Mouse (Mus musculus) limb, embryonic 11.5 days (tissue): ENCODE data around the gene Ston2. TPM values are rescaled to one million over a fixed set of nuclear protein-coding genes. Genes with fewer than 3 reads are reported as not detected.

Source experiments
- ATAC-seq: fragments of 200-750 bp; cut with Nextera tagmentation; 2 replicates; pipeline ENCODE4 v1.8.0; 2017; ENCODE audit warnings: low read depth; ENCODE audit not compliant: insufficient number of reproducible peaks, low FRiP score, low TSS enrichment
- DNase-seq: peaks from one replicate; pipeline ENCODE4 v3.0.0-alpha.2; 2015; ENCODE audit warnings: low spot score
- H3K27ac ChIP-seq: fragments of 300-500 bp; sonication (generic); replicated peaks from 2 replicates; pipeline ENCODE4 v1.5.1; 2014; ENCODE audit warnings: low read depth, mild to moderate bottlenecking, low read length
- H3K27me3 ChIP-seq: fragments of 300-500 bp; sonication (generic); 2 replicates; pipeline ENCODE4 v1.6.1; 2014; ENCODE audit warnings: mild to moderate bottlenecking, low read length, mixed read lengths; ENCODE audit not compliant: control insufficient read depth, insufficient read depth
- H3K36me3 ChIP-seq: fragments of 300-500 bp; sonication (generic); 2 replicates; pipeline ENCODE4 v1.6.1; 2014; ENCODE audit warnings: mild to moderate bottlenecking, low read length, moderate library complexity, mixed read lengths; ENCODE audit not compliant: control insufficient read depth, insufficient read depth
- H3K4me1 ChIP-seq: fragments of 300-500 bp; sonication (generic); 2 replicates; pipeline ENCODE4 v1.6.1; 2014; ENCODE audit warnings: low read length, mixed read lengths; ENCODE audit not compliant: control insufficient read depth, insufficient read depth
- H3K4me2 ChIP-seq: fragments of 300-500 bp; sonication (generic); 2 replicates; pipeline ENCODE4 v1.6.1; 2014; ENCODE audit warnings: low read depth, mild to moderate bottlenecking, moderate library complexity; ENCODE audit not compliant: severe bottlenecking
- H3K4me3 ChIP-seq: fragments of 300-500 bp; sonication (generic); 2 replicates; pipeline ENCODE4 v1.5.1; 2014; ENCODE audit warnings: low read depth, low read length
- H3K9ac ChIP-seq: fragments of 300-500 bp; sonication (generic); 2 replicates; pipeline ENCODE4 v1.6.1; 2014; ENCODE audit warnings: mild to moderate bottlenecking, low read length
- H3K9me3 ChIP-seq: fragments of 300-500 bp; sonication (generic); 2 replicates; pipeline ENCODE4 v1.6.1; 2016; ENCODE audit warnings: low read length; ENCODE audit not compliant: control insufficient read depth
- WGBS: fragments of 180-500 bp; shearing (Covaris S2); extraction: QIAGEN DNeasy Blood & Tissue Kit; methylation state at CpG from one replicate; pipeline ENCODE4 v1.1.7; 2014; 5-methylcytosine and 5-hydroxymethylcytosine counted together
- polyA plus RNA-seq: library from polyadenylated mRNA; unstranded; fragments of >200 nt; fragmentation: Nextera tagmentation; extraction: Ambion mirVana; gene quantifications from 2 replicates; pipeline ENCODE4 v1.2.1, GENCODE M21; 2014

The Ston2 gene
- polyA plus RNA-seq, 1 experiment from 2014 or later = 6.3 TPM

DNA sequence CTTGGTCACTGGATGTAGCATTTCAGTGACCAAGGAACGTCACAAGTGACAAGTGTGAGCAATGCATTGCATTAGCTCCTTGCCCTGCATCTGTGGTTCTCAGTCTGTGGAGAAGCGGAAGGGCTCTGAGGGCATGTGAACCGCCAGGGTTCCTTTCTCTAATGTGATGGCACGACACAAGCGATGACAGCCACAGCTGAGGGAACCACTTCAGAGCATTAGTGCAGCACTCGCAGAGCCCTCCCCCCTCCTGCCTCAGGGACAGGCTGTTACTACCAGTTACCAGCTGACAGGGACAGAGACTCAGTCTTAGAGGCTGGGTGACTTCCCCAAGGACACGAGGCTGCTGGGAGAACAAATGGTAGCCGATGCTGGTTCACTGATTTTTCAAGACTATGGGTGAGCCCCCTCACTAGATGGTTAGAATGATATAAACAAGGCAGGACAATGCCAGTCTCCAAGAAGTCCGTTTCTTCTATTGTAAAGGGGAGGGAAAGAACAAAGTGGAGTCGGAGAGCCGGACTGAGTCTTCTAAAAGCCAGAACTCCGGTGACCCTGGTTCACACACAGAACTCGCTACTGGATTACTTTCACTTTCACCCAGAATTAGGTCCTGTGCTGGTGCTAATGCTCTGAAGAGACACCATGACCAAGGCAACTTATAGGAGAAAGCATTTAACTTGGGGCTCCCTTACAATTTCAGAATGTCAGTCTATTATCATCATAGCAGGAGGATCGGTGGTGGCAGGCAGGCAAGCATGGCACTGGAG is 21.7 kb downstream of the Ston2 start:
- no peak overlapping the region for H3K9ac ChIP-seq
- H3K4me1 ChIP-seq = no peaks in the 10 kb centered on the region
- H3K4me2 ChIP-seq = no peak overlapping the region
- WGBS = 59% methylated on average over 14 of the region's 14 CpGs
- H3K9me3 ChIP-seq = no peaks in the 10 kb centered on the region
- no peak overlapping the region for H3K27ac ChIP-seq
- ATAC-seq = no peak
- no peaks in the 10 kb centered on the region for H3K36me3 ChIP-seq
- no peaks in the 10 kb centered on the region for H3K27me3 ChIP-seq
- no peak overlapping the region for H3K4me3 ChIP-seq
- no peak for DNase-seq

GRCm38 (mm10) chr12:91765504-91765903 is 22.7 kb downstream of the Ston2 start:
- Histone ChIP-seq H3K4me1 (no peaks in the 10 kb centered on the region), H3K9ac (no peak overlapping the region), H3K4me2 (no peak overlapping the region), H3K27me3 (no peaks in the 10 kb centered on the region), H3K27ac (no peak overlapping the region), H3K36me3 (no peaks in the 10 kb centered on the region), H3K4me3 (no peak overlapping the region), H3K9me3 (no peaks in the 10 kb centered on the region)
- ATAC-seq = no peak
- WGBS = 60% methylated on average over 13 of the region's 13 CpGs
- no peak for DNase-seq

- no peak overlapping the region for H3K27ac ChIP-seq
These were observed 23.1 kb downstream of the Ston2 start for GRCm38 (mm10) chr12:91765054-91765453.

DNA sequence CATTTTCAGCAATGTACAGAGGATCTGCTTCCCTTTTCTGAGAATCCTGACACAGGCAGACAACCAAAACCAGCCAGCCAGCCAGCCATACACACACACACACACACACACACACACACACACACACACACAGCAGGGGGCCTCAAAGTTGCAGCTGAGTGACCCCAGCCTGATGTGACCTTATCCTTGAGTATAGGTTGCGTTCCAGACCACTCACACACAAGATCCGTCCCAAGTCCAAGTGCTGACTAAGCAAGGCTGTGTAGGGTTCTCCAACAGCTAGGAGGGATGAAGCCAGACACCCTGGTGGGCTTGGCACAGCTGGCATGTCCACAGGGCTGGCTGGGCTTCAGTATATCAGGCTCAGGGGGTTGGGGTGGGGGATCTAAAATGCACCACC is 23.7 kb downstream of the Ston2 start:
- WGBS = 71% methylated on average over 2 of the region's 2 CpGs
- Histone ChIP-seq H3K27me3 (no peaks in the 10 kb centered on the region), H3K4me3 (no peak overlapping the region), H3K9me3 (no peaks in the 10 kb centered on the region), H3K4me2 (no peak overlapping the region), H3K4me1 (no peaks in the 10 kb centered on the region), H3K36me3 (no peaks in the 10 kb centered on the region), H3K9ac (no peak overlapping the region), H3K27ac (no peak overlapping the region)
- DNase-seq = no peak
- ATAC-seq = no peak

More at GRCm38 (mm10) chr12:91765054-91765453, 23.1 kb downstream of the Ston2 start:
- Histone ChIP-seq H3K4me1 (no peaks in the 10 kb centered on the region), H3K9me3 (no peaks in the 10 kb centered on the region), H3K27me3 (no peaks in the 10 kb centered on the region), H3K4me3 (no peak overlapping the region), H3K36me3 (no peaks in the 10 kb centered on the region), H3K4me2 (no peak overlapping the region), H3K9ac (no peak overlapping the region)
- 7% methylated on average over 2 of the region's 2 CpGs for WGBS
- ATAC-seq = no peak
- no peak for DNase-seq

GRCm38 (mm10) chr12:91759836-91760235 is 28.4 kb downstream of the Ston2 start:
- Histone ChIP-seq H3K4me1 (0 out of 2 replicates have a peak, but pooled peaks cover 2% of the 10 kb centered on the region), H3K27me3 (no peaks in the 10 kb centered on the region), H3K36me3 (no peaks in the 10 kb centered on the region), H3K4me2 (no peak overlapping the region), H3K27ac (no peak overlapping the region), H3K9me3 (no peaks in the 10 kb centered on the region), H3K9ac (no peak overlapping the region), H3K4me3 (no peak overlapping the region)
- DNase-seq (no peak), ATAC-seq (no peak)
- 84% methylated on average over 3 of the region's 3 CpGs for WGBS

DNA sequence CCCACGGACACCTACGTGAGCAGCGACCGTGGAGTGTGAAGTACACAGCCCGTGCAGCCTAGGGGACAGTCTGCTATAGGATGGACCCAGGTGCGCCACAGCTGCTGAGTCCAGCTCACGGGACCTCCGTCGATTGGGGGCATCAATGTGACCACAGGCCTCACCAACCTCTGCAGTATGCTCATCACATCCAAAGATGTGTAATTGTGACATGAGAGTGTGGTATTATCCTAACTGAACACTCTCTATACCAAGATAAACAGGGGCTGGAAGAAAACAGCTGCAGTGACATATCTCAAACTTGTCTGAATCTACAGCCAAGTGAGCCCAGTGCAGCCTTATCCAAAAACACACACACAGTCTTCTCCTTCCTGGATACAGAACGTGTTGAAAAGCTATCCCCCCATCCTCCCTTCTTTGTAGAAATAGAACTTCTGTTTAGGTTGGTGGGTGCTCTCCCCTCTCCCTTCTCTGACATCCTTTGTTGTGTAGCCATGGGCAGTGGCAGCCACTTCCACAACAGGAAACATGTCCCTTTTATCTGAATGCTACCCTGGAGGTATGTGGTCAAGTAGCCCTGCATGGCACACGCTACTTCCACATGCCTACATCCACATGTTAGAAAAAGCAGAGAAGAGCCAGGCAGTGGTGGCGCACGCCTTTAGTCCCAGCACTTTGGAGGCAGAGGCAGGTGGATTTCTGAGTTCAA is 30.2 kb downstream of the Ston2 start:
- Histone ChIP-seq H3K4me3 (no peak overlapping the region), H3K36me3 (no peaks in the 10 kb centered on the region), H3K9ac (no peak overlapping the region), H3K4me2 (no peak overlapping the region), H3K9me3 (no peaks in the 10 kb centered on the region), H3K4me1 (0 out of 2 replicates have a peak, but pooled peaks cover 2% of the 10 kb centered on the region), H3K27me3 (no peaks in the 10 kb centered on the region), H3K27ac (no peak overlapping the region)
- ATAC-seq = no peak
- WGBS = 87% methylated on average over 13 of the region's 13 CpGs
- no peak for DNase-seq

DNA sequence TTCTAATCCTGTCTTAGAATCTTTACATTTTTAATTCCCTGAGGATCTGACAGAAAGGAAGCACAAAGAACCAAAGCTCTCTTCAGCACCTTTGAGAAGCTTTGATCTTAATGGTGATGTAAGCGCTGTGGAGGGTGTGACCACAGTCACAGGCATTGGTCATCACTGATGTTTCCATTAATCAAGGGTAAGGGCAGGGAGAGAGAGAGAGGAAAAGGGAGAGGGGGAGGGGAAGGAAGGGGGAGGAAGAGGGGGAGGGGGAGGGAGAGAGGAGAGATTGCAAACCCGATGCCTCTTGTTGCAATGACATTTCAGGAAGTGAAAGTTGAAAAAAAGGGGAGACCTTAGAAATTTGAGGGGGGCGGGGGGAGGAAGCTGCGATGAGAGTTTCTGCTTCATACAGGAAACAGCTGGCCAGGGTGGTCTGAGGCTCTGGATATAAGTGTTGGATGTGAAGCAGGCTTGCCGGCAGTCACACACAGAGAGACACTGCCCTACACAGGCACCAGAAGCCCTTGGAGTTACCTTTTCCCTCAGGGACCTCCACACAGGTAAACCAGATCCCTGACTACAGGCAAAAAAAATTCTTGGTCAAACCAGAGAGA is 31.5 kb downstream of the Ston2 start:
- H3K36me3 ChIP-seq = no peaks in the 10 kb centered on the region
- ATAC-seq = peak; percentile 65; the same call in 1 of the 2 replicates
- 10% methylated on average over 5 of the region's 5 CpGs for WGBS

GRCm38 (mm10) chr12:91754606-91755005 is 33.6 kb downstream of the Ston2 start:
- Histone ChIP-seq H3K9me3 (no peaks in the 10 kb centered on the region), H3K27ac (no peak overlapping the region), H3K27me3 (no peaks in the 10 kb centered on the region), H3K4me2 (no peak overlapping the region), H3K36me3 (no peaks in the 10 kb centered on the region), H3K9ac (no peak overlapping the region), H3K4me3 (no peak overlapping the region), H3K4me1 (0 out of 2 replicates have a peak, but pooled peaks cover 2% of the 10 kb centered on the region)
- DNase-seq (no peak), ATAC-seq (no peak)
- WGBS = 90% methylated on average over 6 of the region's 6 CpGs

More for the DNA sequence above, 31.5 kb downstream of the Ston2 start:
- Histone ChIP-seq H3K27ac (no peak overlapping the region), H3K27me3 (no peaks in the 10 kb centered on the region), H3K9ac (no peak overlapping the region), H3K9me3 (no peaks in the 10 kb centered on the region), H3K4me2 (no peak overlapping the region), H3K4me3 (no peak overlapping the region), H3K4me1 (0 out of 2 replicates have a peak, but pooled peaks cover 2% of the 10 kb centered on the region)
- DNase-seq = no peak
